Mouse (Mus musculus): ENCODE measurements around the gene Vmp1.

Gene Vmp1

DNA sequence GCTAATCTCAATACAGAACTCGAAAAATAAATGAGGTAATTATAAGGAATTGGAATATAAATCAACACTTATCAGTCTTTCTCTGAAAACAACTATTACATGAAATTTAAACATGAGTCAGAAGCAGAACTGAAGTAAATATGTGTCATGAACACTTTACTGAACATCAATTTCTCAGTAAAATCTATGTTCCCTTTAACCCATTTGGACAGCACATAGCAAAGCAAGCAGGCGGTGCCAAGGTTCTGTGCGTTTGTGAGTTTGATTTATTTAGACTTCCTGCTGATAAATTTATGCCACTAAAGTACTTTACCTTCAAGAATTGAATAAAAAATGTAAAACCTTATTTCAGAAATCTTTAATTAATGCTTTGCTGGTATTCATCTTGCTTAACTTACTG, 54.2 kb downstream of the Vmp1 start:
- no peak for DNase-seq

DNA sequence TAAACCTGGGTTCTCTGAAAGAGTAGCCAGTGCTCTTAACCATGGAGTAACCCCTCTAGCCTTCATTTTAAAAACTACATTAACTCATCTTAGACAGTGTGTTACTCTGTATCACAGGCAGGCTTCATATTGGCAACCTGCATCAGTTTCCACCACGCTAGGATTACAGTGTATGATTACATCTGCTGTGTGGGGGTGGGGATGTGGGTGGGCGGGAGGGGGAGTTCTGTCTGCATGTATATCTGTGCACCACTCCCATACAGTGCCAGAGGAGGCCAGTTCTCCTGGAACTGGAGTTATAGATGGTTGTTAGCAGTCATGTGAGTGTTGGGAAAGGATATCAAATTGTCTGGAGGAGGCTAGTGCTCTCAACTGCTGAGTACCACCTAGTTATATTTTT, 55.2 kb downstream of the Vmp1 start:
- no peak for DNase-seq

- no peak for DNase-seq
These were observed 56.0 kb downstream of the Vmp1 start for GRCm38 (mm10) chr11:86627649-86628048.

DNA sequence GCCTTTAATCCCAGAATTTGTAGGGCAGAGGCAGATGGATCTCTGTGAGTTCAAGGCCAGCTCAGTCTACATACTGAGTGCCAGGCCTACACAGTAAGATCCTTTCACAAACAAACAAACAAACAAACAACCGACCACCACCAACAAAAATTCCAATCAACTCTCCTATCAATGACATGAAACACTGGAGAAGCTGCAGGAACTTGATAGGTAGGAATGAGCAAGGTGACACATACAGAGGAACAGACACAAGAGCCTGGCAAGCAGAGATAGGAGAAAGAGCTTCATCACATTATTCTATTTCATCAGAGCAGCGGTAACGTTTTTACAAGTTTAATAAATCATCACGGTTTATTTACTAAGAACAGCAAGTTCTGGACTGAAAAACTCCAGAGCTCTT, 56.9 kb downstream of the Vmp1 start:
- no peak for DNase-seq

DNA sequence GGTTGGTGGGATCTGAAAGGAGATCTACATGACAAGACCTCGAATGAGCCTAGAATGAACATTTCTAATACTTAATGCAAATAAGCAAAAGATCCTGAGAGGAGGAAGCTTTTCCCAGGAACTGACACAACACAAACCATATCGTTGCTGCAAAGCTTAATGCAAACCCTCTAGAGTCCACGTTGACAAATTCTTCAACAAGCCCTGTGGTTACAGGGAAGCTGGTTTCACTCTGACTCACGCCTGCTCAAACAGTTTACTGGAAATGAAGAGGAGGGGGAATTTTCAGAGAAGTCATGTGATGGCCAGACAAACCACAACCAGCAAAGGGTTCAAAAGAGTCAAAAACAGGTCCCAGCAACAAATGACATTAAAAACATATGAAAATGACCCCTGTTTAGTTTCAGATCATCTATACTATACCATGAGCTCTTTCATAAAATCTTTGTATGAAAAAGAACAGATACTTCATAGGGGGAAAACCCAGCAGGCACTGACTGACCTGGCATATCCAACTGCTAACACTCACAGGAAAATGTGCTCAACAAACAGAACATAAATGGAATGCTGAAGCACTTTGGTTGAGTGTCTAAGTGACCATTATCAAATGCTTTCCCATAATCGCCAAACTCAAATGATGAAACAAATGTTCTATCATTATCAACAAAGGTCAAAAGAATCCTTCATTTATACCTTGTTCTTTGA, 59.2 kb downstream of the Vmp1 start:
- DNase-seq: no peak

- DNase-seq: no peak
These were observed 60.1 kb downstream of the Vmp1 start for GRCm38 (mm10) chr11:86623402-86624010.

GRCm38 (mm10) chr11:86622191-86622912, 61.3 kb downstream of the Vmp1 start:
- DNase-seq: no peak

- no peak for DNase-seq
These were observed 62.5 kb downstream of the Vmp1 start for GRCm38 (mm10) chr11:86621139-86621538.

DNA sequence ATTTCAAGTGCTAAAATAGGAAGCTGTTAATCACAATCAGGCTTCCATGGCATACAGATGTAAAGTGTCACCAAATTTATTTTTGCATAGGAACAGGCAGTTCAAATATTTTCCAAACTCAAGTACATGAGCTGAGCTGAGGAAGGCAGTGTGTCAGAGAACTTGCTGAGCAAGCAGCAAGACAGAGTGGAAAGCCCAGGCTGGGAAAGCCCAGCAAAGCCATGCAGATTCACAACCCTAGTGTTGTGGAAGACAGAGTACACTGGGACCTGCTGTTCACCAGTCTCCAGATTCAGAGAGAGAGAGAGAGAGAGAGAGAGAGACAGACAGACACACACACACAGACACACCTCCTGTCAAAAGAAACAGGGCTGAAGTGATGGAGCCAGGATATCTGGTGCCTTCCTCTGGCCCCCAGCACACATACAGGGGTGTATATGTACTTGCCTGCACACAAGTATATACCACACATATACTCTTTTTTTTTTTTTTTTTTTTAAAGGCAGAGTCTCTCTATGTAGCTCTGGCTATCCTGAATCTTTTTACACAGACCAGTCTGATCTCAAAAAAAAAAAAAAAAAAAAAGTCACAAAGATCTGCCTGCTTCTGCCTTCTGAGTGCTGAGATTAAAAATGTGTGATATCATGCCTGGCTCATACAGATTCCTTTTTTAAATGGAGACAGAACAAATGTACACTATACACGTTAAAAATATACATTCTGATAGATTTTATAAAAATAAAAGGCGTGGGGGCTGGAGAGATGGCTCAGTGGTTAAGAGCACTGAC, 64.9 kb downstream of the Vmp1 start:
- DNase-seq: no peak

- DNase-seq: no peak
These were observed 69.0 kb downstream of the Vmp1 start for GRCm38 (mm10) chr11:86614607-86615006.

DNA sequence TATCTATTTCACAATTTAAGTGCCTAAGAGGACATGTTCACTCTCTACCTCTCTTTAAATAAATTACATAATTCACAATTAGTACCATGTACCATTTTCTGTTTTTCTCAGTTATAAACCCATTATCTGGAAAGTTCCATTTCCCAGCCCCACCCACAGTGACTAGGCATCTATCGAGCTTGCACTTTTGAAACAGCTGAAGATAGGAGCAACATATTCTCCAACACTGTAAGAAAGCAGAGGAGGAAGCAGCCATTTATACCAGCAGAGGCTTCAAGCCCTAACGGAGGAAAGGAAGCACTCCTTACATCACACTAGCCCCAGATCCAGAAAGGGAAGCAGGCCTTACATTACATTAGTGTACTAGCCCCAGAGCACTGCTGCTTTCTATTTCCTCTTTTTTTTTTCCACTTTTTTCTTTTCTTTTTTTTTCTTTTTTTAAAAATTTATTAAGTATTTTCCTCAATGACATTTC, 69.5 kb downstream of the Vmp1 start:
- DNase-seq: no peak

GRCm38 (mm10) chr11:86611991-86612390, 71.6 kb downstream of the Vmp1 start:
- DNase-seq: no peak

GRCm38 (mm10) chr11:86610239-86610638, 73.4 kb downstream of the Vmp1 start:
- no peak for DNase-seq

DNA sequence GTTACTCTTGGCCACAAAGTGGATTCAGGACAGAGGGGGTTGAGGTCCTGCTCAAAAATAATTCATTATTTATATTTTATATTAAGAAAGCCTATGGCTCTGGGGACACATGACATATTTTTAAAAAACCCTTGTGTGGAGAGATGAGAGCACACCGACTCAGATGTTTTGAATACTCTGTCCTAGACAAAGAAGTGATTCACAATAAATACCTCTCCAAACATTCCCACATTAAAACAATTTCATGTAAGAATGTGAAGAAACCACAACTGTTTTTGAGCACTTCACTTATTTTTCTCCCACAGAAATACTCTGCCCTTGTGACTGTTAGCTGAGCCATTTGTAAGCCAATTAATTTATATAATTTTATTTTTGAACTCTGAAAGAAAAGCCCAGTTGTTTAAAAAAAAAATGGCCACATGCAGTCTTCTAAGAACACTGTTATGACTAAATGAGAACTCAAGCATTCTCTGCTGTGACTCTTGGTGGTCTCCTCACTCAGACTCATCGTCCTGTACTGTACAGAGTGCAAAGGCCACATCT, 75.8 kb downstream of the Vmp1 start:
- no peak for DNase-seq

DNA sequence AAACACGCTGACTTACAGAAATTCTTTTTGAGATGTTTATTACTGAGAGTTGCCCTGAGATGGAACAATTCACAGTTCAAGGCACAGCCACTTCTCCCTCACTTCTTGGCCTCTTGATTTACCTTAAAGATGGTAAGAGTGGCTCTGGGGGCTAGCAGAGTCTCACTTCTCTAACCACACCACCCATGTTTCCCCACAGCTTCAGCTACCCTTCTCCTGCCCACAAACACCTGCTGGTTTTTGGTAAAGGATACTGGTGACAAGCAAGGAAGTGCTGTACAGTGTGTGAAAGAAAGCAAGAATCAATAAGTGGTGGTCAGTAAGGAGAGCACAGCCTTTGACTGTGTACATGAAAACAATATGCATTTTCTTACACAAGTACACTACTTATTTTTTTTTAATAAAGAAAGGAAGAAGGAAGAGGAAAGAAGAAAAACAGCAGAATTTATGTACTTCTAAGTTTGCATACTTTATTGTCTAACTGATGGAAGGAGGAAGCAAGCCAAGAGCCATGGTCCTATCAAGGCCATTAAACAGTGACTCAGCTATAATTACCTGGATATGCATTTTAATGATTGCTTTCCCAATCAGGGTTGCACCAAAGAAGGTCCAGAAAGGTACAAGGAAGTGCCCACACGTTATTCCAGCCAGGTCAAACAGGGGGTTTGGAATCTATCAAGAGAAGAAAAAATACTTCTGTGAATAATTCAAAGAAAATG, 76.9 kb downstream of the Vmp1 start:
- DNase-seq: no peak

GRCm38 (mm10) chr11:86604732-86605520, 78.7 kb downstream of the Vmp1 start:
- DNase-seq: no peak

GRCm38 (mm10) chr11:86604289-86604688, 79.3 kb downstream of the Vmp1 start:
- no peak for DNase-seq

- DNase-seq: no peak
These were observed 79.9 kb downstream of the Vmp1 start for GRCm38 (mm10) chr11:86603719-86604118.

DNA sequence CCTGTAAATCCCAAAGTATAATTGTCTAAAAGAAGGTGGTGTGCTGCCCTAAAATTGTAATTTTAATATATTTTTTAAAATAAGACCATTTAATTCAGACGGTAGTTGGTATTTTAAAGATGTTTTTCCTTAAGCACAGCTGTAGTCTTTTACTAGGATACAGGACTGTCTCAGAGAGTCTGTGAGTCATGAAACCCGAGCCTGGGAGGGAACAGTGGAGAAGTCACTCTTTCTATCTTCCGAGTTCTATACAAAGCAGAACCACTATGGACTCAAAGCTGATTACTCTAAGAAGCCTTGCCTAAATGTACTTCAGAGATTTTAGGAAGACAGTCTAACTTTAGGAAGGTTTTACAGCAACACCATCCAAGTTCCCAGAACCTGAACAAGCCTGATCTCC, 81.5 kb downstream of the Vmp1 start:
- DNase-seq: no peak

- DNase-seq: no peak
These were observed 83.5 kb downstream of the Vmp1 start for GRCm38 (mm10) chr11:86600209-86600557.

GRCm38 (mm10) chr11:86599378-86600208, 84.0 kb downstream of the Vmp1 start:
- DNase-seq: no peak
